ENCODE assay signal across 23 mouse cellular contexts in genomic region chr14:58917228-58917627, GRCm38 (mm10).
"Had no signal": no experiment of that assay in that cellular context is flagged by ENCODE, and none has a peak within 500 bp of the region (broad histone marks: within the 10 kb centered on the region; RNA-seq: fewer than 3 reads in every experiment).

No protein-coding gene starts in this region.

- ATAC-seq: hindbrain, embryonic 16.5 days; inflammation-experienced regulatory T-cells, adult 6 months; intestine, embryonic 15.5 days; intestine, postnatal 0 days; liver, embryonic 12.5 days had no signal

- H3K36me3 ChIP-seq: heart, embryonic 12.5 days; hindbrain, embryonic 10.5 days; hindbrain, embryonic 12.5 days; intestine, embryonic 15.5 days; limb, embryonic 13.5 days; limb, embryonic 15.5 days; liver, embryonic 12.5 days had no signal

- H3K9ac ChIP-seq: heart, embryonic 12.5 days; hindbrain, embryonic 12.5 days; hindbrain, embryonic 14.5 days; intestine, embryonic 15.5 days; limb, embryonic 13.5 days; limb, embryonic 15.5 days; liver, embryonic 12.5 days; liver, embryonic 14.5 days had no signal

- H3K4me1 ChIP-seq: heart, embryonic 12.5 days; hindbrain, embryonic 10.5 days; hindbrain, embryonic 12.5 days; intestine, embryonic 15.5 days; limb, embryonic 15.5 days; liver, embryonic 12.5 days had no signal

- H3K4me2 ChIP-seq: heart, embryonic 12.5 days; hindbrain, embryonic 12.5 days; hindbrain, embryonic 14.5 days; intestine, embryonic 15.5 days; limb, embryonic 13.5 days; limb, embryonic 15.5 days; liver, embryonic 12.5 days had no signal

- H3K9me3 ChIP-seq: heart, embryonic 12.5 days; hindbrain, embryonic 10.5 days; hindbrain, embryonic 12.5 days; intestine, embryonic 15.5 days; limb, embryonic 13.5 days; limb, embryonic 15.5 days; liver, embryonic 12.5 days had no signal

- H3K27me3 ChIP-seq: heart, embryonic 12.5 days; hindbrain, embryonic 12.5 days; intestine, embryonic 15.5 days; limb, embryonic 13.5 days; limb, embryonic 15.5 days; liver, embryonic 12.5 days had no signal

- H3K4me3 ChIP-seq: heart, adult 2 months; heart, embryonic 12.5 days; hindbrain, embryonic 10.5 days; hindbrain, embryonic 12.5 days; intestine, embryonic 15.5 days; limb, embryonic 13.5 days; limb, embryonic 15.5 days; liver, embryonic 12.5 days had no signal

- DNase-seq: gastrocnemius, postnatal 14 days; gastrocnemius, postnatal 36 days; heart, adult 2 months; kidney, adult 18-20 months; kidney, adult 8-10 months; kidney, postnatal 14 days; kidney, postnatal 36 days; layer of hippocampus, adult 9-11 months; layer of hippocampus, postnatal 36 days; left cerebral cortex, postnatal 4 days had no signal

- H3K27ac ChIP-seq: heart, adult 2 months; hindbrain, embryonic 10.5 days; hindbrain, embryonic 12.5 days; hindbrain, embryonic 14.5 days; intestine, embryonic 15.5 days; kidney, postnatal 0 days; limb, embryonic 13.5 days; limb, embryonic 15.5 days; liver, embryonic 12.5 days; liver, embryonic 14.5 days had no signal
